Mouse (Mus musculus): ENCODE measurements around the gene Synpo2l. TPM values are rescaled to one million over a fixed set of nuclear protein-coding genes. Genes with fewer than 3 reads are reported as not detected.

The Synpo2l gene
- polyA plus RNA-seq, 1 experiment from 2014 or later: 0.17 TPM

GRCm38 (mm10) chr14:20610146-20610545 lies 58.0 kb downstream of the Synpo2l start:
- Histone ChIP-seq H3K36me3 (peaks cover 11% of the 10 kb centered on the region; the same call in 1 of the 2 replicates), H3K4me2 (replicated peaks) (no peak overlapping the region), H3K4me1 (no peaks in the 10 kb centered on the region), H3K27me3 (no peaks in the 10 kb centered on the region), H3K4me3 (no peak overlapping the region), H3K9me3 (no peaks in the 10 kb centered on the region), H3K27ac (replicated peaks) (no peak overlapping the region), H3K9ac (replicated peaks) (no peak overlapping the region)
- ATAC-seq (replicated peaks): no peak
- WGBS: 90% methylated on average over 4 of the region's 4 CpGs

GRCm38 (mm10) chr14:20609519-20609918 lies 58.6 kb downstream of the Synpo2l start:
- WGBS: 93% methylated on average over 3 of the region's 3 CpGs
- Histone ChIP-seq H3K4me2 (replicated peaks) (no peak overlapping the region), H3K9me3 (no peaks in the 10 kb centered on the region), H3K36me3 (peaks cover 11% of the 10 kb centered on the region; the same call in 1 of the 2 replicates), H3K4me1 (no peaks in the 10 kb centered on the region), H3K27ac (replicated peaks) (no peak overlapping the region), H3K27me3 (no peaks in the 10 kb centered on the region), H3K4me3 (no peak overlapping the region), H3K9ac (replicated peaks) (no peak overlapping the region)
- no peak for ATAC-seq (replicated peaks)

Small RNA genes lying within 50 kb of the gene (microRNA-seq; reads per million reads assigned to microRNA genes)
- 1.1 reads per million for gene Mir6946

Other genes starting within 250 kb of the Synpo2l start
- gene Cfap70, start 216.1 kb downstream of the Synpo2l start, polyA plus RNA-seq (2015; fragmentation: Nextera tagmentation; extraction: Ambion mirVana): 2.1 and 3.0 TPM in 2 replicates
- gene Anxa7, start 188.2 kb downstream of the Synpo2l start, polyA plus RNA-seq (2015; fragmentation: Nextera tagmentation; extraction: Ambion mirVana): 14.1 and 15.8 TPM in 2 replicates
- 0.62 and 0.84 TPM in 2 replicates for gene Mss51, start 171.5 kb downstream of the Synpo2l start, polyA plus RNA-seq (2015; fragmentation: Nextera tagmentation; extraction: Ambion mirVana)
- 79.6 and 89.0 TPM in 2 replicates for gene Ppp3cb, start 121.8 kb downstream of the Synpo2l start, polyA plus RNA-seq (2015; fragmentation: Nextera tagmentation; extraction: Ambion mirVana)
- gene Usp54, start 27.3 kb downstream of the Synpo2l start, polyA plus RNA-seq (2015; fragmentation: Nextera tagmentation; extraction: Ambion mirVana): 9.0 and 10.1 TPM in 2 replicates
- gene Myoz1, start 11.8 kb downstream of the Synpo2l start, polyA plus RNA-seq (2015; fragmentation: Nextera tagmentation; extraction: Ambion mirVana): not detected in 2 replicates
- 83.9 and 85.5 TPM in 2 replicates for gene Sec24c, start 6.0 kb upstream of the Synpo2l start, polyA plus RNA-seq (2015; fragmentation: Nextera tagmentation; extraction: Ambion mirVana)
- gene Fut11, start 26.6 kb upstream of the Synpo2l start, polyA plus RNA-seq (2015; fragmentation: Nextera tagmentation; extraction: Ambion mirVana): 23.1 and 23.9 TPM in 2 replicates
- 213 TPM in 2 replicates for gene Chchd1, start 34.7 kb upstream of the Synpo2l start, polyA plus RNA-seq (2015; fragmentation: Nextera tagmentation; extraction: Ambion mirVana)
- 46.1 and 47.1 TPM in 2 replicates for gene Zswim8, start 39.2 kb upstream of the Synpo2l start, polyA plus RNA-seq (2015; fragmentation: Nextera tagmentation; extraction: Ambion mirVana)
- 15.7 and 16.9 TPM in 2 replicates for gene Ndst2, start 66.2 kb upstream of the Synpo2l start, polyA plus RNA-seq (2015; fragmentation: Nextera tagmentation; extraction: Ambion mirVana)
- 86.8 and 95.6 TPM in 2 replicates for gene Camk2g, start 125.7 kb upstream of the Synpo2l start, polyA plus RNA-seq (2015; fragmentation: Nextera tagmentation; extraction: Ambion mirVana)
- 0.27 and 0.28 TPM in 2 replicates for gene Plau, start 168.3 kb upstream of the Synpo2l start, polyA plus RNA-seq (2015; fragmentation: Nextera tagmentation; extraction: Ambion mirVana)